ENCODE assay signal across 9 mouse cellular contexts in the genomic region with DNA sequence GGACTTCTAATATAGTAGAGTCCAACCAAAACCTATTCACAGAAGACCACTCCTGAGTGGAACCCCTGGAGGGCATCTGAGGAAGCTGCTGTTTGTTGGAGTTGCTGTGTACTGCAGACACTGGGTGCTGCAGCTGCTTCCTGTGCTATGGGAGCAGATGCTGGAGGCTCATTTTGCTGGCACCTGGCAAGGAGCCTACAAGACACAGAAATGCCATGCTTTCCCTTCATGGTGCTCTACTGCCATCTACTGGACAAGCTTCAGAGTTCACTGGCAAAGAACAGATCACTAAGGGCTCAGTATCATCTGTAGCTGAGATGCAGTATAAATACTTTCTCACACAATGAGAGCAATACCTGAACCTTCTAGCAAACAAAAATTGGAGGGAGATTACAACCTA. TPM values are rescaled to one million over a fixed set of nuclear protein-coding genes. Genes with fewer than 3 reads are reported as not detected.
DNase-seq lines count a peak whose midpoint lies in the region; ATAC-seq lines count a peak whose summit lies in the region.
"Not testable (repeated sequence)": the region's sequence is repeated elsewhere in the genome, so short reads cannot be mapped to it uniquely, and the experiment has no call there.
"Had no signal": no experiment of that assay in that cellular context is flagged by ENCODE, and none has a peak within 500 bp of the region (broad histone marks: within the 10 kb centered on the region; RNA-seq: fewer than 3 reads in every experiment).

No protein-coding gene starts in this region.

- H3K27me3 ChIP-seq in intestine, embryonic 16.5 days (replicated peaks; ENCODE audit: control insufficient read depth, insufficient read depth, low read length); midbrain, embryonic 10.5 days (ENCODE audit: low read depth, poor library complexity, severe bottlenecking): not testable (repeated sequence)

- intact Hi-C loops in gastrocnemius, postnatal 14 days (cut with DNase I; ENCODE audit: low total_unique reads) = loop anchor here (5.0 kb wide), 1 partner anchor 432 kb away; no protein-coding TSS in a partner anchor

- not testable (repeated sequence) for H3K9me3 ChIP-seq in intestine, embryonic 16.5 days (ENCODE audit: control insufficient read depth, low read length); midbrain, embryonic 10.5 days (replicated peaks)

- not testable (repeated sequence) for H3K4me3 ChIP-seq in intestine, embryonic 16.5 days (ENCODE audit: low read length); midbrain, embryonic 10.5 days

- not testable (repeated sequence) for H3K4me1 ChIP-seq in intestine, embryonic 16.5 days (ENCODE audit: control insufficient read depth, insufficient read depth, low read length); midbrain, embryonic 10.5 days

- not testable (repeated sequence) for H3K4me2 ChIP-seq in intestine, embryonic 16.5 days (ENCODE audit: low read depth, low read length)

- ATAC-seq in intestine, embryonic 16.5 days = peak; percentile 70

- peak; percentile 35 to 57 for DNase-seq in adrenal gland, adult 18-20 months (ENCODE audit: low spot score in 2 of 2)
- DNase-seq in embryo, embryonic 10 days (ENCODE audit: low spot score) = peak; percentile 82
- peak; percentile 52 for DNase-seq in gastrocnemius, postnatal 14 days
- peak; percentile 28 to 60 for DNase-seq in left cerebral cortex, adult 8-10 months (ENCODE audit: low spot score in 2 of 2)
- DNase-seq in midbrain, embryonic 10.5 days (ENCODE audit: low spot score) = peak; percentile 53
- DNase-seq in right cerebral cortex, postnatal 25 days = peak; percentile 70
- peak; percentile 47 for DNase-seq in yolk sac, embryonic 10.5 days (ENCODE audit: low spot score)

- not testable (repeated sequence) for H3K27ac ChIP-seq in intestine, embryonic 16.5 days (ENCODE audit: low read length); midbrain, embryonic 10.5 days (replicated peaks)

- not testable (repeated sequence) for H3K9ac ChIP-seq in intestine, embryonic 16.5 days (ENCODE audit: low read depth, low read length)

- H3K36me3 ChIP-seq in intestine, embryonic 16.5 days (ENCODE audit: control insufficient read depth, insufficient read depth, low read length); midbrain, embryonic 10.5 days: not testable (repeated sequence)

RNA-seq across cellular contexts. Expression of a gene that starts 16.1 kb away (rescaled TPM):
- not detected for total RNA-seq in adrenal gland, adult 18-20 months (2021)
- not detected for total RNA-seq in gastrocnemius, postnatal 14 days (2021)
- not detected in 2 replicates for polyA plus RNA-seq in intestine, embryonic 16.5 days (2015; fragmentation: Nextera tagmentation; extraction: Ambion mirVana)
- total RNA-seq in left cerebral cortex, adult 8-10 months (2022) = not detected
- not detected in 2 replicates for polyA plus RNA-seq in midbrain, embryonic 10.5 days (2016; fragmentation: Nextera tagmentation; extraction: Ambion mirVana)
- polyA plus RNA-seq: limb, embryonic 13.5 days had no signal

RNA-seq across cellular contexts. Expression of a gene that starts 23.2 kb away (rescaled TPM):
- total RNA-seq in adrenal gland, adult 18-20 months (2021) = not detected
- total RNA-seq in gastrocnemius, postnatal 14 days (2021) = not detected
- polyA plus RNA-seq in intestine, embryonic 16.5 days (2015; fragmentation: Nextera tagmentation; extraction: Ambion mirVana) = not detected in 2 replicates
- not detected for total RNA-seq in left cerebral cortex, adult 8-10 months (2022)
- polyA plus RNA-seq in midbrain, embryonic 10.5 days (2016; fragmentation: Nextera tagmentation; extraction: Ambion mirVana) = not detected in 2 replicates
- polyA plus RNA-seq: limb, embryonic 13.5 days had no signal

RNA-seq across cellular contexts. Expression of a gene that starts 48.1 kb away (rescaled TPM):
- 10 to 100 TPM; 45.1 to 49.8 TPM for total RNA-seq in adrenal gland, adult 18-20 months (2021)
- total RNA-seq in gastrocnemius, postnatal 14 days (2021) = 10 to 100 TPM; 14.7 to 15.7 TPM
- polyA plus RNA-seq in intestine, embryonic 16.5 days (2015; fragmentation: Nextera tagmentation; extraction: Ambion mirVana) = 36.5 and 39.2 TPM in 2 replicates
- 10 to 100 TPM; 23.1 to 26.2 (median 24.2) TPM for total RNA-seq in left cerebral cortex, adult 8-10 months (2022)
- polyA plus RNA-seq in midbrain, embryonic 10.5 days (2016; fragmentation: Nextera tagmentation; extraction: Ambion mirVana) = 46.0 and 48.5 TPM in 2 replicates
